Mouse (Mus musculus): ENCODE measurements around the gene Zfp708. TPM values are rescaled to one million over a fixed set of nuclear protein-coding genes. Genes with fewer than 3 reads are reported as not detected.

The Zfp708 gene
- 8.8 TPM for polyA plus RNA-seq (2014; fragmentation: Illumina TruSeq; extraction: RNeasy Lipid Tissue Mini Kit (QIAGEN cat#74804); ENCODE audit: low read depth, low replicate concordance)

DNA sequence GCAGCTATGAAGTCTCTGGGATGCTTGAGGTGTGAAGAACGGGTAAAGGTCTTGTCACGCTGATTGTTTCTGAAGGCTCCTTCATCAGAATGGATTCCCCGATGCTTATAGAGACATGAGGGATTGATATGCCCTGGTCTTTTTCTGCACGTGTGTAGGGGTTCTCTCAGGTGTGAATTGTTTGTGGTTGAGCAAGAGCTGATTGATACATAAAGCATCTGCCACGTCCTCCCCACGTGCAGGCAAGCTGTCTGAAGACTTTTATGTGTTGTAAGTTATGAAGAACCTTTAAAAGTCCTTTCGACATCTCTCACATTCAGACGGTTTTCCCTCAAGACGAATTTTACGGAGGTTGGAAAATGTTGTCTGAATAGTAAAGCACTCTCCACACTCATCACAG is at the start of gene Zfp708:
TSS of gene Zfp708 (minus strand) at position 101 of the 400 bp plus-strand sequence.

DNA sequence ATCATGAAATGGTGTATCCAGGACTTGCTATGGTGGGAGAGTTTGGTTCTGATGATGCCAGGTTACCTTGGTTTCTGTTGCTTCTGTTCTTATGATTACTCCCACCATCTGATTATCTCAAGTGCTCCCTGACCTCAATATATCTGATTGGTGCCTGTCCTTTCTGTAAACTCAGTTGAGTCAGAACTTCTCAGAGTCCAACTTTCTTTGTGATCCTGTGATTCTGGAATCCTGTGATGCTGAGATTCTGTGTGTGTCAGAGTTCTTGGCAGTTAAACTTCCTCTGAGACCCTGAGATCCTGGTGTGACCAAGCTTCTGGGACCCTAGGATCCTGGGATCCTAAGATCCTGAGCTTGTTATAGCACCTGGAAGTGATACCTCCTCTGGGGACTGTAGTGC is 23.6 kb upstream of the Zfp708 start, which contains the start of gene Zfp759:
TSS of gene Zfp759 (plus strand) at position 301 of the 400 bp plus-strand sequence.

DNA sequence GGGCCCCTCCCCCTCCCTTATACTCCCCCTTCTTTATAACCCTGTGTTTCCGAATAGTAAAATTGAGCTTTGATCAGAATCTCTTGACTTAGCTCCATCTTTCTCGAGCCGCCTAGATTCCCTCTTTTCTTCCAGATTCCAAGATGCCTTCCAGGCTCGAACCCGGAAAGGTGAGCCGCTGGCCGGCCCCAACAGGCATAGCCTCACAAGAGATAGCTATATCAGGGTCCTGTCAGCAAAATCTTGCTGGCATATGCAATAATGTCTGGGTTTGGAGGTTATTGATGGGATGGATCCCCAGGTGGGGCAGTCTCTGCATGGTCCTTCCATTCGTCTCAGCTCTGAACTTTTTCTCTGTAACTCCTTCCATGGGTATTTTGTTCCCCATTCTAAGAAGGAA is 18.4 kb upstream of the Zfp708 start, which contains the start of gene Rslcan18:
TSS of gene Rslcan18 (minus strand) at position 101 of the 400 bp plus-strand sequence.

DNA sequence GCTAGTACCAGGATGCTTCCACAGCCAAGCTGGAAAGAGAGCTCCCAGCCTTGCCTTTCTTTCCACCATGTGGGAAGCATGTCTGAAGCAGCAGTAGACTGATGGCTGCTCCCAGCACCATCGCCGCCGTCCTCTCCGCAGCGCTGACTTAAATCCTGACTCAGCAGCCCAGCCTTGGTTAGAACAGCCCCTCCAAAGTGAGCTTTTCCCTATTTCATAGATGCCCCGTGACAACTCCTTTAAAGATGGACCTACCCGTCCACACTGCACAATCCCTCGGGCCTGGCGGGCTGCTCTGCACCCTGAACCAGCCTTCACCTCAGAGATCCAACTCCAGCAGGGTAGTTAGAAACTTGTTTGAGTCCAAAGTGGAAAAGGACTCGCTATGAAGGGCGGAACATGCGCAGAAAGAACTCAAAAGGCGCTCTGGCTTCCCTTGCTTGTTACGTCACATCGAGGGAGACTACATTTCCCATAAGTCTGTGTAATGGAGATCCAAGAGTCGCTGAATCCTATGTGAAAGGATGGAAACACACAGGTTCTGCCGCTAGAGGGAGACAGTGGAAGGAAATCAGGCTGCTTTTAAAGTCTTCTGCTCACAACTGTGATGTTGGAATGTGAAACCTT is 10.5 kb upstream of the Zfp708 start, which contains the start of gene Gm28557:
TSS of gene Gm28557 (minus strand) at position 411 of the 627 bp plus-strand sequence.

DNA sequence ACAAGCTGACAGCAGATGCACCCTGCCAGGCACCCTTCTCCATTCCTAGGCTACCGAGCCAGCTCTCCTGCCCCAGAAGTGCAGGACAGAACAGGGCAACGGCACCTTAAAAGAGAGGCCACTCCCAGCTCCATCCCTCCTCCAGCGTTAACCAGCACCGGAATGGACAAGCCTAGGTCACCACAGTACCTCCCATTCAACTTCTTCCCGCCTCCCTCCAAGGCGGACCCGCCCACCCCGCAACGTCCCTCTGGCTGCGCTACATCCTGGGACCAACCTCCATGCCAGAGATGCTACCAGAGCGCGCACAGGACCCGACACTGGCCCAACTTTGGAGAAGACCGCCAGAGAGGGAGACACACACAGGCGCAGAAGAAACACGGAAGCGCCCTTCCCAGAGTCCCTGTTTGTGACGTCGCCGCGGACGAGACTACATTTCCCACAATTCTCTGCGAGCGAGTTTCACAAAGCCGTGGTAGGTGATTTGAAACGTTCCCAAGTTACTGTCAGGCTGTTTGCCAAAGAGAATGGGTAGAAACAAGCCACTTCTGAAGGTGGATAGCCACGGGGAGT is 36.9 kb downstream of the Zfp708 start, which contains the start of gene Zfp712:
TSS of gene Zfp712 (minus strand) at position 385 of the 573 bp plus-strand sequence.

Other genes starting within 250 kb of the Zfp708 start
- gene Gm10767, start 193.1 kb downstream of the Zfp708 start, polyA plus RNA-seq (2014; fragmentation: Illumina TruSeq; extraction: RNeasy Lipid Tissue Mini Kit (QIAGEN cat#74804); ENCODE audit: low read depth, low replicate concordance), result 1.3 TPM
- gene Zfp712, start 36.8 kb downstream of the Zfp708 start, polyA plus RNA-seq (2014; fragmentation: Illumina TruSeq; extraction: RNeasy Lipid Tissue Mini Kit (QIAGEN cat#74804); ENCODE audit: low read depth, low replicate concordance), result 13.8 TPM
- gene Gm28557, start 10.6 kb upstream of the Zfp708 start, polyA plus RNA-seq (2014; fragmentation: Illumina TruSeq; extraction: RNeasy Lipid Tissue Mini Kit (QIAGEN cat#74804); ENCODE audit: low read depth, low replicate concordance), result 8.0 TPM
- gene Rslcan18, start 18.3 kb upstream of the Zfp708 start, polyA plus RNA-seq (2014; fragmentation: Illumina TruSeq; extraction: RNeasy Lipid Tissue Mini Kit (QIAGEN cat#74804); ENCODE audit: low read depth, low replicate concordance), result 0.22 TPM
- gene Zfp759, start 23.7 kb upstream of the Zfp708 start, polyA plus RNA-seq (2014; fragmentation: Illumina TruSeq; extraction: RNeasy Lipid Tissue Mini Kit (QIAGEN cat#74804); ENCODE audit: low read depth, low replicate concordance), result 91.1 TPM
- 7.8 TPM for gene Rsl1, start 75.2 kb upstream of the Zfp708 start, polyA plus RNA-seq (2014; fragmentation: Illumina TruSeq; extraction: RNeasy Lipid Tissue Mini Kit (QIAGEN cat#74804); ENCODE audit: low read depth, low replicate concordance)
- 3.3 TPM for gene Zfp455, start 96.5 kb upstream of the Zfp708 start, polyA plus RNA-seq (2014; fragmentation: Illumina TruSeq; extraction: RNeasy Lipid Tissue Mini Kit (QIAGEN cat#74804); ENCODE audit: low read depth, low replicate concordance)
- gene Zfp458, start 180.5 kb upstream of the Zfp708 start, polyA plus RNA-seq (2014; fragmentation: Illumina TruSeq; extraction: RNeasy Lipid Tissue Mini Kit (QIAGEN cat#74804); ENCODE audit: low read depth, low replicate concordance), result 35.9 TPM
- gene Zfp457, start 208.5 kb upstream of the Zfp708 start, polyA plus RNA-seq (2014; fragmentation: Illumina TruSeq; extraction: RNeasy Lipid Tissue Mini Kit (QIAGEN cat#74804); ENCODE audit: low read depth, low replicate concordance), result 1.3 TPM
- gene Zfp595, start 234.6 kb upstream of the Zfp708 start, polyA plus RNA-seq (2014; fragmentation: Illumina TruSeq; extraction: RNeasy Lipid Tissue Mini Kit (QIAGEN cat#74804); ENCODE audit: low read depth, low replicate concordance), result 10.1 TPM

All from testis, adult 10 weeks (tissue).